Mouse (Mus musculus) A20 (cell line): ENCODE results near the gene Nrbp1.
A peak's percentile ranks its signal among the peaks of the same experiment; 100 is the strongest.

Source experiments
- DNase-seq: peaks from one replicate; pipeline ENCODE4 v3.0.0-alpha.2; 2011; ENCODE audit warnings: low read depth, low spot score

Nrbp1 gene

GRCm38 (mm10) chr5:31266101-31266500 lies 25.4 kb downstream of the Nrbp1 start:
- no peak for DNase-seq

- no peak for DNase-seq
These were observed 27.0 kb downstream of the Nrbp1 start for GRCm38 (mm10) chr5:31267686-31268085.

GRCm38 (mm10) chr5:31273018-31273417 lies 32.4 kb downstream of the Nrbp1 start:
- no peak for DNase-seq

DNA sequence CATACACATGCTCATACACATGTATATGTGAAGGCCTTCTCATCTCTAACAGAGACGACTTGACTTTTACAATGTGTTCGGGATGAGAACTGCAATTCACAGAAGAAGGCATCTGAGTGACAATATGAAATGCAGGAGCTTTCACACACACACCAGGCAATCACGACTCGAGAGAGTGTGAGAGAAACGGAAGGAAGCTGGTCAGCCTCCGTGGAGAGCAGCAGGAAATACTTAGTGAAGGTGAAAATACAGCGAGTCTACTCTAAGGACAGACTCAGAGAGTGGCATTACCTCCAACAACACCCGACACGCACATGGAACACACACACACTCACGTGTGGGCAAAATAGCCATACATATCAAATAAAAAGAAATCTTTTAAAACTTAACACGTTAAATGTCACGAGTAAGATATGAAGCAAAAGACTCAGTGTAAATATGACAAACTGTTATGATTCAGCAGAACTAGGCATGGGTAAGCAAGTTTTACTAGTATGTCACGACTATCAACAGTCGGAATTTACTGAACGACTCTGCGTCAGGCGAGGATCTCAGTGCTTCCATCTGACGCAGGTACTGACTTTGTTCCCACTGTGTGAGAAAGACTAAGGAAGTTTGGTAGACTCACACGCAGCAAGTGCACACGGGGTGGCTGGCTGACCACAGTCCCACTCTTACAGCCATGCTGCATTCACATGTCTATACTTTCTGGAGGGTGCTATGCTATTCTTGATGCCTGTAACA lies 38.8 kb downstream of the Nrbp1 start:
- DNase-seq = no peak

- DNase-seq = peak; percentile 60
These were observed 47.6 kb downstream of the Nrbp1 start for GRCm38 (mm10) chr5:31288225-31288624.

- peak; percentile 15 for DNase-seq
These were observed 48.0 kb downstream of the Nrbp1 start for GRCm38 (mm10) chr5:31288655-31289054.

DNA sequence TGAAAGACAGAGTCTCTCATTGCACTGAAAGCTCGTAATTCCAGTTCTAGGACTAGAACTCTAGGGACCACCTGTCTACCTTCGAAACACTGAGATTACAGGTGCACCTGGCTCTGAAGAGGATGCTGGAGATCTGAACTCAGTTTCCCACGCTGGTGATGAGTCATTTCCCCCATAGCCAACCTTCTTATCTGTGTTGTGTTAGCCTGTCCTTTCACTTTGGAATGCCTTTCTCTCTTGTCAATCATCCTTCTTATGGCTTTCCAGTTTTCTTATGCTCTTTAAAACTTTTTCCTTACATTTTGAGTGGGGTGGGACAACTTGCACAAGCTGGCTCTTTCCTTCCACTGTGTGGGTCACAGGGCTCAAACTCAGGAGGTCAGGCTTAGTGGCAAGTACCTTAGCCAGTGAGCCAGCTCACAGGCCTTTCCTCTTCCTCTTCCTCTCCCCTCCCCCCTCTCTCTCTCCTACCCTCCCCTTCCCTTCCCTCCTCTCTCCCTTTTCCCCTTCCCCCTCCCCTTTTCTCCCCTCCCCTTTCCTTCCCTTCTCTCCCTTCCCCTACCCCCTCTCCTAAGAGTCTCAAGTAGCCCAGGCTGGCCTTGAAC lies 49.1 kb downstream of the Nrbp1 start:
- DNase-seq = peak; percentile 49

- peak; percentile 99 for DNase-seq
These were observed 50.1 kb downstream of the Nrbp1 start, which contains the start of gene Ift172 for GRCm38 (mm10) chr5:31290521-31291360. Ift172 (minus strand) TSS chr5:31291116.

DNA sequence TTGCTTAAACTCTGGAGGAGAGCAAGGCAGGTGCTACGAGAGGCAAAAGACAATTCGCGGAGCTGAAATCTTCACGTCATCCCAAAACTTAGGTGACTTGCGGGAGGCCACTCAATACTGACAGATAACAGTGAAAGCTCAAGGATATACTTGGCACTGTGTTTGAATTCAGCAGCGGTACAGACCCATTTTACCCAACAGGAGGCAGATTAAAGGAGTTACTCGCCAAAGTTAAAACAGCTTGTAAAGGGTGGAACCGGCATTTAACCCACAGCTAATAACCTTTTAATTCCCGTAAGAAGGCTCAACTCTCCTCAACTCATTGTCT lies 50.7 kb downstream of the Nrbp1 start:
- DNase-seq = no peak

GRCm38 (mm10) chr5:31294964-31295605 lies 54.4 kb downstream of the Nrbp1 start:
- DNase-seq = no peak

DNA sequence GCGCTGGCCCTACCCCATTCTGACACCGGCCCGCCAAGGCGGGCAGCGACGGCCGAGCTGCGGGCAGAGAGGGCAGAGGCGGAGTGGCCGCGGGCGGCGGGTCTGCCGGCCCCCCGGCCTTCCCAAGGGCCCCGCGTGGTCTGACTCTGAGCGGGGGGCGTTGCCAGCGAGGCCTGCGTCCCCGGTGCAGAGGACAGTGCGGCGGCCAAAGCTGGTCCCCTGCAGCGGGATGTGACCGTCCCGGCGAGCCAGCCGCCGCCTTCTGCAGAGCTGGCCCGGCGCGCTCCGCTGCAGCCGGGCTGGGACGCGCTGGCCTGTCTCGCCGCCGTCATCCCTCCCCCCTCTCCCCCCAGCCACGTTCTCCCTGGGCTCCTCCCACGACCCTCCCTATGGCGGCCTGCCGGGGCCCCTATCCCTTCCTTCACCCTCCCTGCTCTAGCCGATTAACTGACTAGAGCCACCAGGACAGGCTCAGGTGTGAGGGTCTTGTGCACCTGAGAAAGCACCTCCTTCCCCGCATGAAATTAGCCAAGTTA lies 55.0 kb downstream of the Nrbp1 start, which contains the start of gene Fndc4:
Fndc4 (minus strand) TSS at position 475 of the 536 bp plus-strand sequence.
- DNase-seq = no peak

- DNase-seq = no peak
These were observed 56.5 kb downstream of the Nrbp1 start, which contains the start of gene Gckr for GRCm38 (mm10) chr5:31297047-31297757. Gckr (plus strand) TSS chr5:31297443.

DNA sequence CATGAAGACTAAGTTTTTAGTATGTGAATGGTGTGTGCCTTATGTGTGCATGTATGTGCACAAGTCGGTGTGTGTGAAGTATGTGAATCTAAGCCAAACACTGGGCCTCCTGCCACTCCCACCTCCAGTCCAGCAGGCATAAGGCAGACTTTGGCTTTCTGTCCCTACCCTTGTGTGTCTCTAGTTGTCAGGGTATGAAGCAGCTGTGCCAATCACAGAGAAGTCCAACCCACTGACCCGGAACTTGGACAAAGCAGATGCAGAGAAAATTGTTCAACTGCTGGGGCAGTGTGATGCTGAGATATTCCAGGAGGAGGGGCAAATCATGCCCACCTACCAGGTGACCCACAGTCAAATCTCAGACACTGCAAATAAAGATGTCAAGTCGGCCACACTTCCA lies 57.3 kb downstream of the Nrbp1 start:
- DNase-seq = no peak

GRCm38 (mm10) chr5:31298486-31298885 lies 57.8 kb downstream of the Nrbp1 start:
- DNase-seq = no peak
